Mouse (Mus musculus) inflammation-experienced regulatory T-cells, adult 16 weeks (primary cell): ENCODE results near the gene Tas1r3. TPM values are rescaled to one million over a fixed set of nuclear protein-coding genes. Genes with fewer than 3 reads are reported as not detected.

ENCODE experiments used
- polyA plus RNA-seq: library from polyadenylated mRNA; unstranded; fragments of 100-300 nt; shearing (Covaris generic); gene quantifications from one replicate; pipeline ENCODE4 v1.2.1, GENCODE M21; 2017

The Tas1r3 gene
- 1.4 TPM for polyA plus RNA-seq

GRCm38 (mm10) chr4:155863001-155863400 lies at the start of gene Tas1r3:
Gene Tas1r3 (minus strand): TSS chr4:155863362.

GRCm38 (mm10) chr4:155891551-155892001 lies 28.4 kb upstream of the Tas1r3 start, which contains the start of the genes Pusl1 and Acap3:
Gene Pusl1 (minus strand): TSS chr4:155891781.
Gene Acap3 (plus strand): TSS chr4:155891822.

GRCm38 (mm10) chr4:155869317-155870033 lies 6.3 kb upstream of the Tas1r3 start, which contains the start of the genes Cptp and Ints11:
Gene Cptp (minus strand): TSS chr4:155869440.
Gene Ints11 (plus strand): TSS chr4:155869546.

GRCm38 (mm10) chr4:155846871-155847578 lies 16.1 kb downstream of the Tas1r3 start, which contains the start of gene Dvl1:
Gene Dvl1 (plus strand): TSS chr4:155847402.

GRCm38 (mm10) chr4:155839483-155839910 lies 23.7 kb downstream of the Tas1r3 start, which contains the start of gene Mxra8:
Gene Mxra8 (plus strand): TSS chr4:155839680.

GRCm38 (mm10) chr4:155831205-155831766 lies 31.9 kb downstream of the Tas1r3 start, which contains the start of gene Aurkaip1:
Gene Aurkaip1 (plus strand): TSS chr4:155831272.

GRCm38 (mm10) chr4:155811929-155812664 lies 51.1 kb downstream of the Tas1r3 start, which contains the start of gene Ccnl2:
Gene Ccnl2 (plus strand): TSS chr4:155812489.

Other genes starting within 250 kb of the Tas1r3 start
- 145 TPM for gene Cdk11b, start 238.5 kb downstream of the Tas1r3 start, polyA plus RNA-seq
- gene Gm10563, start 218.0 kb downstream of the Tas1r3 start, polyA plus RNA-seq = not detected
- 0.56 TPM for gene Mmp23, start 210.0 kb downstream of the Tas1r3 start, polyA plus RNA-seq
- 53.7 TPM for gene Mib2, start 194.2 kb downstream of the Tas1r3 start, polyA plus RNA-seq
- 0.62 TPM for gene Fndc10, start 169.0 kb downstream of the Tas1r3 start, polyA plus RNA-seq
- gene Ssu72, start 158.6 kb downstream of the Tas1r3 start, polyA plus RNA-seq = 157 TPM
- 0.09 TPM for gene Tmem240, start 128.6 kb downstream of the Tas1r3 start, polyA plus RNA-seq
- gene Atad3a, start 102.3 kb downstream of the Tas1r3 start, polyA plus RNA-seq = 50.3 TPM
- gene Vwa1, start 88.7 kb downstream of the Tas1r3 start, polyA plus RNA-seq = 0.13 TPM
- not detected for gene Tmem88b, start 77.5 kb downstream of the Tas1r3 start, polyA plus RNA-seq
- not detected for gene Ankrd65, start 72.9 kb downstream of the Tas1r3 start, polyA plus RNA-seq
- gene Mrpl20, start 60.5 kb downstream of the Tas1r3 start, polyA plus RNA-seq = 124 TPM
- 217 TPM for gene Ccnl2, start 50.9 kb downstream of the Tas1r3 start, polyA plus RNA-seq
- 199 TPM for gene Aurkaip1, start 32.1 kb downstream of the Tas1r3 start, polyA plus RNA-seq
- gene Mxra8, start 23.7 kb downstream of the Tas1r3 start, polyA plus RNA-seq = 4.3 TPM
- 3.5 TPM for gene Dvl1, start 16.0 kb downstream of the Tas1r3 start, polyA plus RNA-seq
- gene Cptp, start 6.1 kb upstream of the Tas1r3 start, polyA plus RNA-seq = 20.8 TPM
- gene Ints11, start 6.2 kb upstream of the Tas1r3 start, polyA plus RNA-seq = 111 TPM
- gene Pusl1, start 28.4 kb upstream of the Tas1r3 start, polyA plus RNA-seq = 29.9 TPM
- 8.2 TPM for gene Acap3, start 28.5 kb upstream of the Tas1r3 start, polyA plus RNA-seq
- gene Ube2j2, start 80.5 kb upstream of the Tas1r3 start, polyA plus RNA-seq = 19.8 TPM
- gene C1qtnf12, start 99.0 kb upstream of the Tas1r3 start, polyA plus RNA-seq = 15.3 TPM
- gene B3galt6, start 129.3 kb upstream of the Tas1r3 start, polyA plus RNA-seq = 1.6 TPM
- gene Sdf4, start 129.5 kb upstream of the Tas1r3 start, polyA plus RNA-seq = 605 TPM
- 1,006 TPM for gene Tnfrsf4, start 150.5 kb upstream of the Tas1r3 start, polyA plus RNA-seq
- gene Tnfrsf18, start 162.8 kb upstream of the Tas1r3 start, polyA plus RNA-seq = 795 TPM
- 0.26 TPM for gene Ttll10, start 196.1 kb upstream of the Tas1r3 start, polyA plus RNA-seq
- 46.9 TPM for gene 9430015G10Rik, start 246.6 kb upstream of the Tas1r3 start, polyA plus RNA-seq